ENCODE assay signal across 7 mouse cellular contexts in the genomic region with DNA sequence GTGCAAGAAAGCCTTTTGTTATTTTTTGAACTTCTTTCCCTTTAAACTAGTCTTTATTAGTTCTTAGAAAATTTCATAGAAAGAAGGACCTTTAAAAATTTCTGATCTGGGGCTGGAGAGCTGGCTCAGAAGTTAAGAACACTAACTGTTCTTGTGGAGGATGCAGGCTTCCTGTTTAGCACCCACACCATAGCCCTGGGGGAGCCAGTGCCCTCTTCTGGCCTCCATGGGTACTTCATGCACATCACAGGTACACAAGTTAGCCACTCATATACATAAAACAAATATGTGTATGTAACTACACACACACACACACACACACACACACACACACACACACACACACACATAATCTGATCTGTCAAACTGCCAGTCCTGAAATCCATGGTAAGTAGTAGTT. TPM values are rescaled to one million over a fixed set of nuclear protein-coding genes. Genes with fewer than 3 reads are reported as not detected.
A peak's percentile ranks its signal among the peaks of the same experiment; 100 is the strongest.
DNase-seq lines count a peak whose midpoint lies in the region; ATAC-seq lines count a peak whose summit lies in the region.

No protein-coding gene starts in this region.

- DNase-seq in layer of hippocampus, adult 9-11 months: peak; percentile 22
- DNase-seq in layer of hippocampus, adult 9-10 months (ENCODE audit: low spot score): no peak
- DNase-seq in ES-CJ7 (ENCODE audit: low read depth, low spot score): peak; percentile 45
- DNase-seq in adrenal gland, postnatal 14 days: peak; percentile 71
- DNase-seq in lung, postnatal 10 days: peak; percentile 61
- DNase-seq in thymus, postnatal 14 days: peak; percentile 83

- peak; percentile 95 for ATAC-seq in granulocyte monocyte progenitor cell, adult 5-6 weeks (replicated peaks; ENCODE audit: poor library complexity, severe bottlenecking)

RNA-seq across cellular contexts. Expression of a gene that starts 7.9 kb away (rescaled TPM):
- 0.78 and 0.90 TPM in 2 replicates for total RNA-seq in adrenal gland, postnatal 14 days (2021)
- total RNA-seq in granulocyte monocyte progenitor cell, adult 5-6 weeks (2014; fragmentation: Nextera tagmentation): not detected in 2 replicates
- not detected in 2 replicates for total RNA-seq in granulocyte monocyte progenitor cell, adult 5-6 weeks (2017)

RNA-seq across cellular contexts. Expression of a gene that starts 25.3 kb away (rescaled TPM):
- 16.3 and 16.8 TPM in 2 replicates for total RNA-seq in adrenal gland, postnatal 14 days (2021)
- total RNA-seq in granulocyte monocyte progenitor cell, adult 5-6 weeks (2014; fragmentation: Nextera tagmentation): 8.5 and 9.8 TPM in 2 replicates
- total RNA-seq in granulocyte monocyte progenitor cell, adult 5-6 weeks (2017): 6.2 and 16.9 TPM in 2 replicates

RNA-seq across cellular contexts. Expression of a gene that starts 52.1 kb away (rescaled TPM):
- 6.9 and 7.5 TPM in 2 replicates for total RNA-seq in adrenal gland, postnatal 14 days (2021)
- total RNA-seq in granulocyte monocyte progenitor cell, adult 5-6 weeks (2014; fragmentation: Nextera tagmentation): not detected in 2 replicates
- 1.3 TPM in 1 of 2 replicates, not detected in the other for total RNA-seq in granulocyte monocyte progenitor cell, adult 5-6 weeks (2017)
